Mouse (Mus musculus) lung, embryonic 16.5 days (tissue): ENCODE results near the gene Chst12. TPM values are rescaled to one million over a fixed set of nuclear protein-coding genes. Genes with fewer than 3 reads are reported as not detected.
"Not testable (repeated sequence)": the region's sequence is repeated elsewhere in the genome, so short reads cannot be mapped to it uniquely, and the experiment has no call there.

Experiments
- ATAC-seq: fragments of 200-750 bp; cut with Nextera tagmentation; 2 replicates; pipeline ENCODE4 v1.8.0; 2017; ENCODE audit warnings: low read depth, mild to moderate bottlenecking, moderate library complexity
- H3K27ac ChIP-seq: fragments of 300-500 bp; sonication (generic); 2 replicates; pipeline ENCODE4 v1.5.1; 2014; ENCODE audit warnings: mild to moderate bottlenecking, control low read depth, low read length
- H3K27me3 ChIP-seq: fragments of 300-500 bp; sonication (generic); 2 replicates; pipeline ENCODE4 v1.6.1; 2014; ENCODE audit warnings: low read depth, low read length, mixed read lengths; ENCODE audit not compliant: control insufficient read depth, insufficient read depth
- H3K36me3 ChIP-seq: fragments of 300-500 bp; sonication (generic); 2 replicates; pipeline ENCODE4 v1.6.1; 2014; ENCODE audit warnings: low read length; ENCODE audit not compliant: control insufficient read depth, insufficient read depth
- H3K4me1 ChIP-seq: fragments of 300-500 bp; sonication (generic); replicated peaks from 2 replicates; pipeline ENCODE4 v1.6.1; 2014; ENCODE audit warnings: low read length, mixed read lengths; ENCODE audit not compliant: control insufficient read depth, insufficient read depth
- H3K4me2 ChIP-seq: fragments of 300-500 bp; sonication (generic); 2 replicates; pipeline ENCODE4 v1.6.1; 2014; ENCODE audit warnings: low read depth, low read length, control low read depth
- H3K4me3 ChIP-seq: fragments of 300-500 bp; sonication (generic); 2 replicates; pipeline ENCODE4 v1.5.1; 2014; ENCODE audit warnings: mild to moderate bottlenecking, low read length, control low read depth
- H3K9ac ChIP-seq: fragments of 300-500 bp; sonication (generic); 2 replicates; pipeline ENCODE4 v1.6.1; 2014; ENCODE audit warnings: low read length, control low read depth
- H3K9me3 ChIP-seq: fragments of 300-500 bp; sonication (generic); 2 replicates; pipeline ENCODE4 v1.6.1; 2016; ENCODE audit warnings: low read length; ENCODE audit not compliant: control insufficient read depth
- WGBS: fragments of 180-500 bp; shearing (Covaris S2); extraction: QIAGEN DNeasy Blood & Tissue Kit; methylation state at CpG from one replicate; pipeline ENCODE4 v1.1.7; 2014; 5-methylcytosine and 5-hydroxymethylcytosine counted together
- polyA plus RNA-seq: library from polyadenylated mRNA; unstranded; fragments of >200 nt; fragmentation: Nextera tagmentation; extraction: Ambion mirVana; gene quantifications from 2 replicates; pipeline ENCODE4 v1.2.1, GENCODE M21; 2015

Chst12 gene
- polyA plus RNA-seq, 1 experiment from 2014 or later, result 23.0 TPM

DNA sequence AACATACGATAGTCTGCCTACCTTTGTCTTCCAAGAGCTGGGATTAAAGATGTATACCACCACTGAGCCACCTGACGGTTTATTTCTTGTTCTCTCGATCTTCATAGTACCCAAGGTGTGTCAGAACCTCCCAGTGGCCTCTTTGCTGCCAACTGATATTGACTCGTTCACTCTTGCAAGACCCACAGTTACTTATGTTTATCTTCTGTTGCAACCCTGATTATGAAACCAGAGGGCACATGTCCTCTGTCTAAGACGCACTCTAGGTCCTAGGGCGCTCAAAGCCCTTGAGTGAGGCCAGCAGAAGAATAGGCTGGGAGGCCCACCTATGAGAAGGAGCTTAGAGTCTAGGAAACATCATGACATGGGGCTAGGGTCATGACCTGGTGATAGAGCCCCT, 4.6 kb upstream of the Chst12 start:
- ATAC-seq, result no peak
- Histone ChIP-seq H3K4me2 (no peak overlapping the region), H3K4me1 (peaks cover 16% of the 10 kb centered on the region), H3K4me3 (no peak overlapping the region), H3K27me3 (no peaks in the 10 kb centered on the region), H3K27ac (no peak overlapping the region), H3K9ac (no peak overlapping the region), H3K9me3 (no peaks in the 10 kb centered on the region), H3K36me3 (no peaks in the 10 kb centered on the region)
- WGBS, result 72% methylated on average over 6 of the region's 6 CpGs

DNA sequence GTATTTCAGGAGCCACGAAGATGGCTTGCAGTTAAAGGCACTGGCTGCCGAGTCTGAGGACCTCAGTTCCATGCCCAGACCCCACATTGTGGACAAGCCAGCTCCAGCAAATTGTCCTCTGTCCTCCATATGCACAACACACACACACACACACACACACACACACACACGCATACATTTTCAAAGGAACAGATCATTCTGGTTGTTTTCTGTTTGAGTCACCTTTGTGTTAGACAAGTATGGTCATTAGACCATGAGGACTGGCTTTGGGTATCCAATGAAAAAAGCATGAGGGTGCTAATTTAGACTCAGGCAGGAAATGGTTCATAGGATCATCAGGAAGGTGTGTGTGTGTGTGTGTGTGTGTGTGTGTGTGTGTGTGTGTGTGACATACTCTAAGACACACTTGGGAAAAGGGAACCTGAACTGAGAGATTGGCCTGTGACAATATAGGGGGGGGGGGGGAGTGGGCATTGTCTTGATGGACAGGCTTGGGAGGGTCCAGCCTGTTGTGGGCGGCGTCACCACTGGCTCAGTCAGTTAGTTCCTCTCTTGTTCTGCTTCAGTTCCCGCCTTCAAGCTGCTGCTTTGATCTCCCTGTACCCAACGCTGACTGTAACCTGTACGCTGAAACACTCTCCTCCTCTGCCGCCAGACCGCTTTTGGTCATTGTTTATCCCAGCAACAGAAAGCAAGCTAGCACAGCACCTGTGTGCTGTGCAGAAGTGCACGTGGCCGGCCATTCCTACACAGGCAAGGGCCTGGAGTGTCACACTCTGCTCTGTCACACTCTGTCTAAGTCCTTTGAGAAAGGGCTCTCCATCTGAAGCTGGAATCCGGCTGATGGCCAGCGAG, 3.1 kb upstream of the Chst12 start:
- peak overlapping the region; percentile 27 for H3K4me3 ChIP-seq
- H3K27ac ChIP-seq, result peak overlapping the region; percentile 20; the same call in 1 of the 2 replicates
- H3K9me3 ChIP-seq, result no peaks in the 10 kb centered on the region
- no peaks in the 10 kb centered on the region for H3K36me3 ChIP-seq
- H3K27me3 ChIP-seq, result no peaks in the 10 kb centered on the region
- 18% methylated on average over 14 of the region's 14 CpGs for WGBS
- no peak for ATAC-seq
- H3K9ac ChIP-seq, result peak overlapping the region; percentile 59
- peak overlapping the region; percentile 63 for H3K4me2 ChIP-seq
- peaks cover 29% of the 10 kb centered on the region for H3K4me1 ChIP-seq

DNA sequence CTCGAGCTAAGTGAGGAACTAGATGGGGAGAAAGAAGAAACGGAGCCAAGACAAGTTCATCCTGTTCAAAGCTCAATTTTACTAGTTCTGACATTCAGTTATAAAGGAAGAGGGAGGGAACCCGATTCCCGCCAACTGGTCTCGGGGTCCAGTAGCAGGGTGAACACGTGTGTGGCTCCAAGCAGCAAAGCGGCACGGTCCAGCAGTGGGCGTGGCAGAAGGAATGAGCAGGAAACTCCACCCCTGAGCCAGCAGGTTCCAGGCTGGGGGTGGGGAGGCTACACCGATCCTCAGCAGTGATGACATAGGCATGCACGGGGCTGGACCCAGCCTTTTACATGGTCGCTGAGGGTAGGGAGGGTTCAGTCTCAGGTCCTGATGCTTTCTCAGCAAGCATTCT, 2.4 kb upstream of the Chst12 start:
- WGBS, result under 1% methylated on average over 12 of the region's 12 CpGs
- H3K36me3 ChIP-seq, H3K27me3 ChIP-seq, ATAC-seq, H3K9me3 ChIP-seq: not testable (repeated sequence)
- Histone ChIP-seq H3K27ac (peak overlapping the region; percentile 20; the same call in 1 of the 2 replicates), H3K4me3 (peak overlapping the region; percentile 27), H3K9ac (peak overlapping the region; percentile 59), H3K4me2 (peak overlapping the region; percentile 63), H3K4me1 (peaks cover 33% of the 10 kb centered on the region)

DNA sequence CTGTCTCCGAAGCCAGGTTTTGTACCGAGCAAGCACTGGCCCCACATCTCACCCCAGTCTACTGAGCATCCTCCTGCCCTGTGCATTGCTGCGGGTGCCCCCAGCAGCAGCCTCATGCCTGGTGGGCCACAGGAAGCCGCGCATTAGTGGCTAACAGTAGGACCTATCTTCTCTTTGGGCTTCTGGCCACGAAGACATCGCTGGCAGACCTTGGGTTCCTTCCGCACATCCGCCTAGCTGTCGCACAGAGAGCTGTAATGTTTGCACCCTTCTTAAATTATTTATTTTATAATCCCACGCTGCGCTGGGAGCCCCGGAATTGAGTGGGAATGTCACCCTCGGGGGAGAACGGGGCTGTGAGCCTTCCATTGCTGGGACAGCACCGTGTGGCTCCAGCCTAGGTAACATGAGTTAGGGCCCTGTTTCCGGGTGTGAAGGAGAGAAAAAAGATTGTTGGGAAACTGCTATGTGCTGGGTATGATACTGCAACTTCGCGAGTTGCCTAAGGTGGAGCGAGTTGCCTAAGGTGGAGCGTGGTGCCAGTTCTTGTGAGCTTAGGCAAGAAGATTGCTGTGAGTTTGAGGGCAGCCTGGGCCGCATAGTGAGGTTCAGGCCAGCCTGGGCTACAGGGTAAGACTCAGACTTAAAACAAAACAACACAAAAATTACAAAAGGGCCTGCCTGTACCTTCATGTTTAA, 895 bp downstream of the Chst12 start:
- WGBS, result 22% methylated on average over 22 of the region's 22 CpGs
- Histone ChIP-seq H3K27me3 (no peaks in the 10 kb centered on the region), H3K4me3 (peak overlapping the region; percentile 80), H3K36me3 (no peaks in the 10 kb centered on the region), H3K9me3 (no peaks in the 10 kb centered on the region), H3K9ac (peak overlapping the region; percentile 75), H3K4me2 (peak overlapping the region; percentile 95), H3K27ac (peak overlapping the region; percentile 66), H3K4me1 (peaks cover 46% of the 10 kb centered on the region)
- no peak for ATAC-seq

DNA sequence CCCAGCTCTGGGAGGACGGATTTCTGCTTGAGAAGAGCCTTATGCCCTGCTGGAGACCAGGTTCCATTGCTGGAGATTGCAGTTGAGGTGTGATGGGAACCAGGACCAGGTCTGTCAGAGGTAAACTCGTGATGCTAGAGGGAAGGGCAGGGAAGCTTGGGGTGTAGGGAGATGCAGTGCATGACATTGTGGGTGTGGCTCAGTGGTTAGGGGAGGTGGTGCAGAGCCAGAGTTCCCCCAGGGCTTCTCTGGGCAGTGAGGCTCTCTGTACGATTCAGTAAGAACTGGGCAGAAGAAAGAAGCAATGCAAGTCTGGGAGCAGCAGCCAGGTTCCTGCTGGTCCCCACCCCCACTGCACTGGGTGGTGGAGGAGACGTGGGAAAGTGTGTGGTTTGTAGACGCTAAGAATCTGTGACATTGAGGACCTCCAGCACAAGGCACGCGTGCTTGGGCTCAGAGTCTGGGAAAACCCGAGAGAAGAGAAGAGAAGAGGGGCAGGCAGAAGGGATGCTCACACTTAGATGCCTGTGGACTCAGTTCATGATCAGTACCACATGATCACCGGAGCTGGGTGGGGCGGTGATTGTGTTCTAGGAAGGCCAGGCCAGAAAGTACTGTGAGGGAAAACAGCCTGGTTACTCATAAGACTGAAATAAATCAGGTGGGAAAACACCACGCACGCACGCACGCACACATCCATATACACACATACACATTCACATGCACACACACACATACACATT, 2.3 kb downstream of the Chst12 start:
- Histone ChIP-seq H3K36me3 (no peaks in the 10 kb centered on the region), H3K9ac (no peak overlapping the region), H3K4me2 (no peak overlapping the region), H3K9me3 (no peaks in the 10 kb centered on the region), H3K27ac (no peak overlapping the region), H3K4me3 (no peak overlapping the region), H3K4me1 (peaks cover 43% of the 10 kb centered on the region), H3K27me3 (no peaks in the 10 kb centered on the region)
- ATAC-seq, result no peak
- WGBS, result 87% methylated on average over 14 of the region's 14 CpGs

DNA sequence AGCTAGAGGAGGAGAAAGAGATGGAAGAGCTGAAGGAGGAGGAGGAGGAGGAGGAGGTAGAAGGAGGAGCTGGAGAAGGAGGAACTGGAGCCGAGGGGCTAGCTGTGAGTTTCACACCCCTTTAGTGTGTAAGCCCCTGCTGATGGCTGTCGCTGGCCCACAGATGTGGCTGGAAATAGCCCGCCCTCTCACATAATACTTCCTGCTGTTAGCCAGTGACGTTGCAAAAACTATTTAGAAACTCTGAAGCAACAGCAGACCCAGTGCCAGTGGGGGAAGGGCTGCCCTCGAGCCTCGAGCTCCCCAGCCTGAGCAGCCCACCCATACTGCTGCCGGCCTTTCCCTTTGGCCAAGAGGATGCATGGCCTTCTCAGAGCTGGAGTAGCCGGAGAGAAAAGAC, 3.3 kb downstream of the Chst12 start:
- peaks cover 35% of the 10 kb centered on the region for H3K4me1 ChIP-seq
- peak overlapping the region; percentile 9; the same call in 1 of the 2 replicates for H3K4me3 ChIP-seq
- ATAC-seq, result peak; percentile 6; the same call in 1 of the 2 replicates
- 29% methylated on average over 8 of the region's 8 CpGs for WGBS
- peak overlapping the region; percentile 58 for H3K27ac ChIP-seq
- peak overlapping the region; percentile 13 for H3K4me2 ChIP-seq
- no peaks in the 10 kb centered on the region for H3K9me3 ChIP-seq
- peak overlapping the region; percentile 27 for H3K9ac ChIP-seq
- H3K36me3 ChIP-seq, result no peaks in the 10 kb centered on the region
- H3K27me3 ChIP-seq, result no peaks in the 10 kb centered on the region

DNA sequence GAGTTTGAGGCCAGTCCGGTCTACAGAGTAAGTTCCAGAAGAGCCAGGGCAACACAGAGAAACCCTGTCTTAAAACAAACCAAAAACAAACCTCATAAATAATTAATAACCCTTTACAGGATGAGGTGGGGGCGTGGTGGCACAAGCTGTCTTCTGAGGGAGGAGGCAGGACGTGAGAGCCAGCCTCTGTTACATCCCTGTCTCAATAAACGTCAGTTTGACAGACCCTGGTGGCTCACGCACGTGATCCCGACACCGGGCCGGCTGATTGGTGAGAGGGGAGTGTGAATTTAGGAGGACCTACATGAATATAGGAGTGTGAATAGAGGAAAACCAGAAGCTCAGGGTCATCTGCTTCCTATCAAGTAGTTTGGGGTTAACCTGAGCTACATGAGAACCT, 3.9 kb downstream of the Chst12 start:
- ATAC-seq, result no peak
- Histone ChIP-seq H3K36me3 (no peaks in the 10 kb centered on the region), H3K27me3 (no peaks in the 10 kb centered on the region), H3K9ac (no peak overlapping the region; the same call in 1 of the 2 replicates), H3K4me2 (no peak overlapping the region), H3K27ac (peak overlapping the region; percentile 58), H3K4me3 (no peak overlapping the region), H3K9me3 (no peaks in the 10 kb centered on the region), H3K4me1 (peaks cover 39% of the 10 kb centered on the region)
- 52% methylated on average over 9 of the region's 9 CpGs for WGBS

DNA sequence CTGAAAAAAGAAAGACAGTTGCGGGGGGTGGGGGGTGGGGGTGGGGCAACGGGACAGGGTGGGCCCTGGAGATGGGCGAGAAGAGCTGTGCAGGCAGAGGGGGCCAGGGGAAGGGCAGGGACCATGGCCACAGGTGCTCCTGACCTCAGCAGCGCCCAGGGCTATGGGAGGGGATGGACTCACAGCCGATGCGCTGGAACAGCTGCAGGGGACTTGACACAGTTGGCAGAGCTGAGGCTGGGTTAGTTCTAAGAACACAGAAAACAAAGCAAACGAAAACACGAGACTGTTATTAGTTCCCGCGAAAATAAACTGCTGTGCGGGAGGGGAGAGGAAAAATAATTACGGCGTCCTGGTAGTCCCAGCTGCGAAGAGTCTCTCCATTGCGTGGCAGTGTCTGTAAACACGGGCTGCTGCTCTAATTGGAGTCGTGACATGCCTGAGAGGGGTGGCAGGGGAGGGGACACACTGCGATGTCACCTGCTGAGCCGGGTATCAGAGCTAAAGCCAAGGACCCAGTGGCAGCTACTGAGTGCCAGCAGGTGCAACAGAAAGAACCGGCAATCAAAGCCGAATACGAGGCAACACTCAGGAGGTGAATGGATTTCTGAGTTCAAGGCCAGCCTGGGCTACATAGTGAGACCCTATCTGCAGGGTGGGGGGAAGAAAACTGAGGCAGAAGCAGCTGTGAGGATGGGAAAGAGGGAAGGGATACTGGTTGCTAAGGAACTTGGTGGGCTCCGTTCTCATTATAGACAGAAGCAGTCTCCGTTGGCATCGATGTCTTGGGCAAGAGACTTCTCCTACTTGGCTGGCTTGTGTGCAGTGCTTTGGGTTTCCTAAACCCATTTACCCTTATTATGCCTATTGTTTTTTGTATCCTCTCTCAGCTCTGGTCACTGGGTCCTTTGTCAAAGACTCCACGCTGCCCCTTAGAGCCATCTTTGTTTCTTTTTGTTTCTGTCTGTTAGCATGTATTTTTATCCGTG, 5.0 kb downstream of the Chst12 start:
- Histone ChIP-seq H3K9me3 (no peaks in the 10 kb centered on the region), H3K4me2 (no peak overlapping the region), H3K36me3 (no peaks in the 10 kb centered on the region), H3K4me1 (peaks cover 45% of the 10 kb centered on the region), H3K9ac (no peak overlapping the region), H3K4me3 (no peak overlapping the region), H3K27ac (no peak overlapping the region), H3K27me3 (no peaks in the 10 kb centered on the region)
- whole genome bisulfite sequencing, result 48% methylated on average over 27 of the region's 27 CpGs
- no peak for ATAC-seq
